Mouse (Mus musculus): ENCODE measurements around the gene Ankrd55.
"Not testable (repeated sequence)": the region's sequence is repeated elsewhere in the genome, so short reads cannot be mapped to it uniquely, and the experiment has no call there.

The Ankrd55 gene

DNA sequence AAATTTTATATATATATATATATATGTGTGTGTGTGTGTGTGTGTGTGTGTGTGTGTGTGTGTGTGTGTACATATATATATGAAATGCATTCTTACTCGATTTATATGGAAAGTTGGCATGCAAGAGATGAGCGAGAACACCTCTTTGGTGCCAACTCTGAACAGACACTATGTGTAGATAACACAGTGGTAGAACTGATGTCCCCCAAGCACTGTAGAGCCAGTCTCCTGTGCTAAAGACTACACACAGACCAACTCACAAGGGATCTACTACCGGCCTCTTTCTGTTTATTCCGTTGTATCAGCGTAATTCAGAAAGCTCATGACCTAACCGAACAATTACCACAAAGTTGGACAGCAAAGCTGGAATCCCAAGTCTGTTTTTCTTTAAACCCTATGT lies 6.2 kb downstream of the Ankrd55 start:
- no peak for DNase-seq

GRCm38 (mm10) chr13:112297781-112298180 lies 9.5 kb downstream of the Ankrd55 start:
- DNase-seq: no peak

- no peak for DNase-seq
Measured at GRCm38 (mm10) chr13:112303429-112303828, 15.2 kb downstream of the Ankrd55 start.

DNA sequence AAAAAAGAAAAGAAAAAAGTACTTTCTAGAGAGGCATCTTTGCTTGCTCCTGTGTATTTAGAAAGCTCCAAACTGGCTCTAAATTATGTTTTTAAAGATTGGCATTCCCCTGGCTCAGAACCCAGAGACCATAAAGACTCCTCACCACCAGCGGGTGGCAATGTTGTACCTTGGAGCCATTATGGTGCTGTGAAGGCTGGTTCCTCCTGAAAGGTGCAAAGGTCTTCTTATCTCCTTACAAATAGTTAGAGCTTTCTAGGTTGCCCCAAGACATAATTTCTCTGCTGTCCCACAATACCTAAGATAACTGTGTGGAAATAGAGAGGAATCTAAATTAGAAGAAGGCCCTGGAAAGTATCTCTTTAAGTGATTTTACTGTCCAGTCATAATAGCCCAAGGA lies 20.4 kb downstream of the Ankrd55 start:
- peak; percentile 24 to 46 for DNase-seq

GRCm38 (mm10) chr13:112311611-112312010 lies 23.4 kb downstream of the Ankrd55 start:
- not testable (repeated sequence) for DNase-seq

GRCm38 (mm10) chr13:112315442-112315841 lies 27.2 kb downstream of the Ankrd55 start:
- DNase-seq: peak; percentile 10 to 16

GRCm38 (mm10) chr13:112316622-112317482 lies 28.6 kb downstream of the Ankrd55 start:
- no peak for DNase-seq

DNA sequence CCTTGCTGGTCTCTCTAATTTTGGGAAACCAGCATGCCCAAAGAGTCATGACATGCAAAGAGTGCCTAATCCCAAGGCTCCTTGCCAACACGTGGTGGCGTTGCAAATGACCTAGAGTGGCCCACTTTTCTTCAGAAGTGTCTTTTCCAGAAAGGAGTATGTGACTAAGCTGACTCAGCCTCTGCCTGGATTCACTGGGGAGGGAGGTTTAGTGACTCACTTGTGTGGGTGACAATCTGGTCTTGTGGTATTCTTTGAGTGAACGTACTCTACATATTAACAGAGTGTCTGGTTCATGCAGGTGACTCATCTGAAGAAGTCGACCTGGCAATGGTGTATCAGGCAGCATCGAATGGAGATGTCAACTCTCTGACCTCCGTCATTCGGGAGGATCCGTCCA lies 29.9 kb downstream of the Ankrd55 start:
- DNase-seq: no peak

GRCm38 (mm10) chr13:112323591-112324266 lies 35.5 kb downstream of the Ankrd55 start:
- no peak for DNase-seq

- DNase-seq: no peak
Measured at GRCm38 (mm10) chr13:112325126-112325525, 36.9 kb downstream of the Ankrd55 start.

DNA sequence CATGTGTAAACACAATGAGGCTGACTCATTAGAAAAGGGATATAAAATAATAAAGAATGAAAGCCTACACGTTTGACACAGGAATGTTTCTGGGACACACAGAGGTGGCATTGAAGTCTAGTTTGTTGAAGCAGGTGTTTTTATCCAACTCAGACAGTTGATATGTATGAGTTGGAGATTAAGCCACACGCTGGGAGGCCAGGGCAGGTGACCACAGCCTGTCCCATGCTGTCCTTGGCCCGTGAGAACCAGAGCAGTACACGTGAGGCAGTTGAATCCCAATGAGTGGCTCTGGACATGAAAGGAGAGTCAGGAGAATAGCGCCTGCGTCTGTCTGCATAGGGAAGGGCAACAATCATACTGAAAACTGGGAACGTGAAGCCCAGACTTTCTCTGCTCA lies 38.2 kb downstream of the Ankrd55 start:
- no peak for DNase-seq

- DNase-seq: no peak
Measured at GRCm38 (mm10) chr13:112326977-112327376, 38.7 kb downstream of the Ankrd55 start.

- DNase-seq: no peak
Measured at GRCm38 (mm10) chr13:112327511-112327910, 39.3 kb downstream of the Ankrd55 start.

- no peak for DNase-seq
Measured at GRCm38 (mm10) chr13:112330257-112330656, 42.0 kb downstream of the Ankrd55 start.

DNA sequence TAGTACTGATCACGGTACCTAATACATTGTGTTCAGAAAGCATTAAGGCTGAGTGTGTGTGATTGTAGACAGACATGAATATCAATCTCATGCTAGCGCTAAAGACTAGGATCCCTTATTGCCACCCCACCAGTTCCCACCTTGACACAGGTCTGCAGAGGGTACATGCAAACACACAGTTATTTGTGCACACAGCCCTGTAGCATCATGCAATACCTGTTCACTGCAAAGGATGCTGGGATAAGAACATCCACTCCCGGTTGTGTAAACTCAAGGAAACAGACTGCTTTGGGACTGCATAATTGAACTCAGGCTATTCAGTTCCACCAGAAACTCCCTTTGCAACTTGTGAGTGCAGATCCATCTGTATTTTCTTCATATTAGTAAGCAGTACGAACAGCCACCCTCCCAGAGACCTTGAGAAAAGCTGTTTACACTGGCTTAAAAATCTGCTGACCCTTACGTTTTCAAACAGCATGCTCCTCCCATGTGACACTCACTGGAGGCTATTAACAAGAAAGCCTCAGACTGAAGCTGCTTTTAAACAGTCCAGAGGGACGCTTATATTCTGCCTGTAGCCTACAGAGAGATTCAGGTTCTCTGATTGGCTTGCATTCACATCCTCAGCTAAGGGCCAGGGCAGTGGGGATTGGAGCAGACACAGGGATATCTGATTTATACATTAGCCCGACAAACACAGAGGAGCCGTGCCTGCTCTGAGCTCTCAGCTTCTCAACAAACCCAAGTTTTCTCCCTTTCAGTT lies 42.8 kb downstream of the Ankrd55 start:
- no peak for DNase-seq

DNA sequence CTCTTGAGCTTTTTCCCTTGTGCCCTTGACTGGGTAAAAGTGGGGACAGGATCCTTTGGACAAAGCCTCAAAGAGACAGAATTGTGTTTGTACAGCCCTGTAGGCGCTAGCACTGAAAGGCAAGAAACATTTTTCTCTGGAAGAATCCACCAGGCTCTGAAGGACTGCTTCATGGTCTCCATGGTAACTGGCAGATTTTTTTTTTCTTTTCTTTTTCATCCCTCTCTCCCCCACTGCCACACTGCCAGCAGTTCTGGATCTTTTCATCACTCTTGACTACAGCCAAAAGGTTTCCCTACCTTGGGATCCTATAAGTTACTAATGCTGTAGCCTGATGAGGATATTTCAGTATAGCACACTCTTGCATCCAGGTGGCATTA lies 43.4 kb downstream of the Ankrd55 start:
- no peak for DNase-seq

GRCm38 (mm10) chr13:112335531-112335930 lies 47.3 kb downstream of the Ankrd55 start:
- DNase-seq: peak; percentile 19 to 20

- DNase-seq: no peak
Measured at GRCm38 (mm10) chr13:112337146-112337545, 48.9 kb downstream of the Ankrd55 start.

- DNase-seq: no peak
Measured at GRCm38 (mm10) chr13:112340205-112340604, 52.0 kb downstream of the Ankrd55 start.

DNA sequence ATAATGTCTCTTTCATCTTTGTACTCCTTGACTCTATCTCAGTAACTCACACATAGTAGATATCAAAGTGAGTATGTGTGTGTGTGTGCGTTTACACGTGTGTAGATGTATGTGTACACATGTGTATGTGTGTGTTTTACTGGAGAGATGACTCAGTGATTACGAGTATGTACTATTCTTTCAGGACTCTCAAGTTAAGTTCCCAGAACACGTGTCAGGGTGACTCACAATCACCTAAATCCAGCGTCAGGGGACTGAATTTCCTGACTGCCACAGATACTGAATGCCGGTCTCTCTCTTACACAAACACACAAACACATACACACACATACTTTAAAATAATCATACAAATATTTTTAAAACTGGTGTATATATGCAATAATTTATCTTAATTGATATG lies 52.5 kb downstream of the Ankrd55 start:
- no peak for DNase-seq

DNA sequence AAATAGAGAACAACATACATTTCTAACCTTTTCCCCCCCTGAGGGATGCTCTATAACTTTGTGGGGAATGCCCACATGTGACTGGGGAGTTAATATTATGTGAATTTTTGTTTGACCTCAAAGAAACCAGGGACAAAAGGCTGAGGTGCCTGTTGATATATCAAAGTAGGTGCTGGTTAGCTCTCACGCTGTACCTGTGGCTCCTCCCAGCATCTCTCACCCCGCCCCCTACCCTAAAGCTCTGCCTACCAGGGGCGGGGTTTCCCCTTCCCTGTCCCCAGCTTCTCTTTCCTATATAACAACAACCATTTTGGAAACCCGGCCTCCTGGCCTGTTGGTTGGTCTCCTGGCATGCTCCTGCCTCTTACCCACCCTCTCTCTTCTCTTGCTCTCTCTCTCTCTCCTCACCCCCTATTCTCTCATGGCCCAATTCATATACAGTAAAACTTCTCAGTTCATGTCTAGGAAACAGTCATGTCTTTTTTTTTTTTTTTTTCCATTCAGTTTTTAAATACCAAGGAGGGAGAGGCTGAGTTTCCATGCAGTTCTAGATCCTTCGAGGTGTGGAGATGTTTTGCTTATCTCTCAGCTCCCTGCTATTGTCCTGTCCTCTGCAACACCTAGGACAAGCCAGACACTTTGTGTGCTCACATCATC lies 54.8 kb downstream of the Ankrd55 start:
- DNase-seq: no peak

DNA sequence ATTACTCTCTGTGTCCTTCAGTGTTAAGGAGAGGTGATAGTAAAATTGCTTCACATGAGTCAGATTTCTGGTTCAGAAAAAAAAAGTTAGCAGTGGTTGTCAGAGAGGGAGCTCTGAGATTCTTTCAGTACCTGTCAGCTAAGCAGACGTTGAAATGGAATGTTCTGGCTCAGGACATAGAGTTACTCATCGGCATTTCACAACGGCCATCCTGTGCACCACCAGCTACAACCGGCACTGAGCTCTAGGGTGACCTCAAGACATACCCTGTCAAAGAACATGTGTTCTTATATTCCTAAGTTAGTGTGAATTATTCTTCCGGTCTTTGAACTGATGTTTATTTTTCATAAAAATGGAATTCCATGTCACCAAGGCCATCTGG lies 55.4 kb downstream of the Ankrd55 start:
- DNase-seq: no peak

DNA sequence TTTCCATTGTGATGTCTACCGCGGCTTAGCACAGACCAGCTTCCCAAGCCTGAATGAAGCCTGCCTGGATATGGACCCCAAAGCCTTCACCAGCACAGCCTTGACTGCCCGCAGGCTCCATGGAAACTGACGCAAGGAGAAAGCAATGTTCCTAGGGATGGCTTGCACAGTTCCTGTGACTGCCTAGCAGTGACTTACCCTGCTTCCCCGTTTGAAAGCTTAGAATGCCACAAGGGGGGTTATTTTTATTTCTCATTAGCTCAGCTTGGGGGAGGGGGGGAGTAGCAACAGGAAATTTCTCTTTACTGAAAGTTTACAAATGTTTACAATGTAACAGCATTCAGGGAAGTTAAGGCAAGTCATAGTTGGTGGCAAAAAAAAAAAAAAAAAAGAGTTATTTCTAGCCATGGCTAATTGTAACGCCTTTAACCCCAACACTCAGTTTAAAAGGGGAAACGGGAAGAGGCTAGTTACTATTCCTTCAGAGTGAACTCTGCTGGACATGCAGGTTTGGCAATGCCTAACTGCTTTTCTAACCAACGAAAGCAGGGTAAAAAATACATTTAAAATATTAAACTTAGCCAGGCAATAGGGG lies 56.1 kb downstream of the Ankrd55 start:
- no peak for DNase-seq
